Mouse (Mus musculus) adrenal gland, postnatal 14 days (tissue): ENCODE results near the gene Raver1. TPM values are rescaled to one million over a fixed set of nuclear protein-coding genes. Genes with fewer than 3 reads are reported as not detected.
"Not testable (repeated sequence)": the region's sequence is repeated elsewhere in the genome, so short reads cannot be mapped to it uniquely, and the experiment has no call there.

ENCODE experiments used
- DNase-seq: peaks from one replicate; pipeline ENCODE4 v3.0.0; 2021; ENCODE audit warnings: mixed read lengths
- total RNA-seq: library from RNA; stranded (reverse); gene quantifications from 2 replicates; pipeline ENCODE4 v1.2.3, GENCODE M21; 2021

Gene Raver1
- total RNA-seq, 1 experiment from 2014 or later, result 52.8 TPM

- no peak for DNase-seq
Measured at GRCm38 (mm10) chr9:21105760-21106564, 14.2 kb upstream of the Raver1 start.

- DNase-seq, result no peak
Measured at GRCm38 (mm10) chr9:21104814-21105213, 13.0 kb upstream of the Raver1 start.

GRCm38 (mm10) chr9:21102076-21102475 is 10.3 kb upstream of the Raver1 start:
- DNase-seq, result no peak

- no peak for DNase-seq
Measured at GRCm38 (mm10) chr9:21100447-21101161, 8.8 kb upstream of the Raver1 start.

GRCm38 (mm10) chr9:21097793-21098192 is 6.0 kb upstream of the Raver1 start:
- DNase-seq, result no peak

- DNase-seq, result no peak
Measured at GRCm38 (mm10) chr9:21095958-21096357, 4.2 kb upstream of the Raver1 start.

- DNase-seq, result no peak
Measured at GRCm38 (mm10) chr9:21093423-21093822, 1.6 kb upstream of the Raver1 start.

- DNase-seq, result no peak
Measured at GRCm38 (mm10) chr9:21090972-21091706, 669 bp downstream of the Raver1 start.

- DNase-seq, result no peak
Measured at GRCm38 (mm10) chr9:21090537-21090936, 1.3 kb downstream of the Raver1 start.

- DNase-seq, result no peak
Measured at GRCm38 (mm10) chr9:21083324-21083723, 8.5 kb downstream of the Raver1 start.

GRCm38 (mm10) chr9:21081127-21081526 is 10.7 kb downstream of the Raver1 start:
- no peak for DNase-seq

GRCm38 (mm10) chr9:21075625-21076024 is 16.2 kb downstream of the Raver1 start:
- DNase-seq, result no peak

- DNase-seq, result no peak
Measured at GRCm38 (mm10) chr9:21074173-21074572, 17.6 kb downstream of the Raver1 start.

- peak; percentile 94 for DNase-seq
Measured at GRCm38 (mm10) chr9:21073044-21073840, 18.6 kb downstream of the Raver1 start, which contains the start of the genes Gm49373 and Fdx1l. Gene Gm49373 (minus strand): TSS chr9:21073096. Gene Fdx1l (minus strand): TSS chr9:21073614.

- DNase-seq, result no peak
Measured at GRCm38 (mm10) chr9:21072641-21073040, 19.2 kb downstream of the Raver1 start.

- DNase-seq, result no peak
Measured at GRCm38 (mm10) chr9:21067006-21067684, 24.7 kb downstream of the Raver1 start, which contains the start of gene Zglp1. Gene Zglp1 (minus strand): TSS chr9:21067093.

GRCm38 (mm10) chr9:21062928-21063327 is 28.9 kb downstream of the Raver1 start:
- no peak for DNase-seq

- DNase-seq, result no peak
Measured at GRCm38 (mm10) chr9:21051578-21051977, 40.2 kb downstream of the Raver1 start.

GRCm38 (mm10) chr9:21045235-21045634 is 46.6 kb downstream of the Raver1 start:
- DNase-seq, result no peak

GRCm38 (mm10) chr9:21044785-21045184 is 47.0 kb downstream of the Raver1 start:
- not testable (repeated sequence) for DNase-seq

- no peak for DNase-seq
Measured at GRCm38 (mm10) chr9:21043563-21043962, 48.2 kb downstream of the Raver1 start.
